In the genomic region with DNA sequence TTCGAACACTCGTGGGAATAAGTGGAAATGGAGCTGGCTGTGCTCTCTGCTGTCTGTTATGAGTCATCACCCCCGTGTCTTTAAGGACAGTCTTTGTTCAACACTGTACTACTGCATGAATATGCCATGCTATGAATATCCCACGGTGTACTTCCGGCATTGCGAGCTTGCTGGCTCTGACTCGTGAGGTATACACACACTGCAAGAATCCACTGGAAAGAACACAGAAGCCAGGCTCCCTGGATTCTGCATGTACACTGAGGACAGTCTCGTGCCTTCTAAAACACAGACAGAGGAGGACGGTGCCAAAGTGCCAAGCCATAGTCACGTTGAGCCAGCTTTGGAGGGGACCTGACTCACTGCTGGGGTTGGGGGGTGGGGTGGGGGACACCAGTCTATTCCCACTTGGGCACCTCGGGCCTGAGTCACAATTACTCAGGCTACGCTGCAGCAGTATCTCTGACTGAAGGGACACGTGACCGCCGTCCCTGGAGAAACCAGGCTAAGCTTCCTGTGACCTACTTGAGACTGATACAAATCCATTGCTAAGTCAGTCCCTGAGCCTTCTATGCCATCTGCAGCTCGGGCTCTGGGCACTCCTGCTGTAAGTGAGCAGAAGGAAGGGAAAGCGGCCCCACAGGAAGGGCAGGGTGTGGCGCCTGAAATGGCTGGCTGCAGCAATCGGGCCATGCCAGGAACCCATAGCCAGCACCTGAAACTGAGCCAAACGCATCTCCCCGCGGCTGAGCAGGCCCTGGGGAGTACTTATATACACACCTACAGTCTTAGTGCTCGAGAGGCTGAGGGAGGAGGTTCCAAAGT, we compare ENCODE assay signal across 9 mouse cellular contexts. TPM values are rescaled to one million over a fixed set of nuclear protein-coding genes. Genes with fewer than 3 reads are reported as not detected.
DNase-seq lines count a peak whose midpoint lies in the region; ATAC-seq and TF ChIP-seq lines count a peak whose summit lies in the region.
"Had no signal": no experiment of that assay in that cellular context is flagged by ENCODE, and none has a peak within 500 bp of the region (broad histone marks: within the 10 kb centered on the region; RNA-seq: fewer than 3 reads in every experiment).

No protein-coding gene starts in this region.

- no peak overlapping the region for H3K4me2 ChIP-seq in kidney, embryonic 15.5 days

- CTCF ChIA-PET in Patski (lab: Charles Lee), result interaction anchor here (0.9 kb wide), 1 partner anchor 11 kb away, joined by 3 read pairs; no protein-coding TSS in a partner anchor

- intact Hi-C loops in heart, postnatal 10 days (cut with DNase I), result loop anchor here (2.0 kb wide), 1 partner anchor 41 kb away; no protein-coding TSS in a partner anchor

- no peaks in the 10 kb centered on the region for H3K9me3 ChIP-seq in kidney, embryonic 15.5 days (replicated peaks)
- no peaks in the 10 kb centered on the region for H3K9me3 ChIP-seq in megakaryocyte, embryonic 14.5 days
- H3K9me3 ChIP-seq: G1E had no signal

- in situ Hi-C loops in Patski (cut with MboI; ENCODE audit: low pct_unique_long_range_greater_than_20kb), result no loop called here

- peaks cover 36% of the 10 kb centered on the region for H3K36me3 ChIP-seq in kidney, embryonic 15.5 days
- H3K36me3 ChIP-seq in megakaryocyte, embryonic 14.5 days (replicated peaks; ENCODE audit: low read length), result peaks cover 100% of the 10 kb centered on the region

- no peak for ATAC-seq in kidney, embryonic 15.5 days (replicated peaks; ENCODE audit: low FRiP score)
- peak; percentile 82 for ATAC-seq in Patski

- WGBS in kidney, embryonic 15.5 days, result 82% methylated on average over 23 of the region's 23 CpGs

- no peak overlapping the region for H3K4me3 ChIP-seq in kidney, embryonic 15.5 days (replicated peaks)
- peak overlapping the region; percentile 81 for H3K4me3 ChIP-seq in megakaryocyte, embryonic 14.5 days (replicated peaks)

- no peak overlapping the region for H3K27ac ChIP-seq in kidney, embryonic 15.5 days

- no peak overlapping the region for H3K9ac ChIP-seq in kidney, embryonic 15.5 days

- no peak for TF ChIP-seq CTCF in Patski (IDR thresholded peaks at IDR 0.05)

- POLR2A ChIA-PET in Patski (lab: Charles Lee), result interaction anchor here (1.3 kb wide), 1 partner anchor 10 kb away, joined by 6 read pairs; no protein-coding TSS in a partner anchor

- H3K4me1 ChIP-seq in kidney, embryonic 15.5 days, result peaks cover 5% of the 10 kb centered on the region; the same call in 1 of the 2 replicates
- H3K4me1 ChIP-seq in megakaryocyte, embryonic 14.5 days, result peaks cover 79% of the 10 kb centered on the region

- no peaks in the 10 kb centered on the region for H3K27me3 ChIP-seq in kidney, embryonic 15.5 days
- H3K27me3 ChIP-seq in Patski, result no peaks in the 10 kb centered on the region
- H3K27me3 ChIP-seq in megakaryocyte, embryonic 14.5 days (replicated peaks), result no peaks in the 10 kb centered on the region

- DNase-seq in kidney, postnatal 14 days, result peak; percentile 33
- DNase-seq in Patski (ENCODE audit: low read depth, low spot score), result peak; percentile 64
- DNase-seq in cerebellum, postnatal 14 days, result peak; percentile 85 to 88
- DNase-seq in heart, postnatal 10 days, result peak; percentile 57 to 63
- no peak for DNase-seq in natural killer cell, adult 2 months (ENCODE audit: low spot score in 2 of 2)
- DNase-seq in urinary bladder, postnatal 4 days (ENCODE audit: low spot score in 2 of 2), result no peak

RNA-seq across cellular contexts. Expression of gene Tacr2, which starts 48.0 kb away (rescaled TPM):
- 0.06 TPM in 1 of 2 replicates, not detected in the other for polyA plus RNA-seq in kidney, embryonic 15.5 days (2015; fragmentation: Nextera tagmentation; extraction: Ambion mirVana)
- 0.08 TPM for polyA plus RNA-seq in Patski (2021)
- total RNA-seq in heart, postnatal 10 days (2021), result not detected
- polyA plus RNA-seq in megakaryocyte, embryonic 14.5 days (2012; ENCODE audit: insufficient read depth, low replicate concordance), result not detected in 2 replicates
- polyA plus RNA-seq: G1E had no signal

Comparison
In these comparisons a context has a peak if more than half of its experiments do, and no peak if none do; other contexts are left out.
1. DNase-seq: peak in kidney, postnatal 14 days (single experiment), Patski (single experiment), cerebellum, postnatal 14 days (2 of 2) and heart, postnatal 10 days (2 of 2); none in natural killer cell, adult 2 months (0 of 2) and urinary bladder, postnatal 4 days (0 of 2).